In the genomic region with DNA sequence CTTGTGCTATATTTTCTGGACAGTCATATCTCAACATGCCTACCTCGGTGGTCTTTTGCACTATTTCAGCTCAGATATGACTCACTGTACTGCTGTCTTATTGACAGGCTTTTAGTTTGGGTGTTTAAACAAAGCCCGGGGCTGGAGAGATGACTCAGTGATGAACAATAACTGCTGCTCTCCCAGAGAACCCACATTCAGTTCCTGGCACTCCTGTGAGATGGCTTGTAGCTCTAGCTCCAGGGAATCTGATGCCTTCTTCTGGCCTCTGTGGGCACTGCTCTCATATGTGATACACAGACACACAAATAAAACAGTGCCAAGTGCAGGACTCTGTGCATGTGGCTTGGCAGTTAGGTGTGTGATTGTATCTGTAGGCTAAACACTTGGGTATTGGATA, we compare ENCODE assay signal across 24 mouse cellular contexts. TPM values are rescaled to one million over a fixed set of nuclear protein-coding genes. Genes with fewer than 3 reads are reported as not detected.
DNase-seq lines count a peak whose midpoint lies in the region; ATAC-seq and TF ChIP-seq lines count a peak whose summit lies in the region.
"Had no signal": no experiment of that assay in that cellular context is flagged by ENCODE, and none has a peak within 500 bp of the region (broad histone marks: within the 10 kb centered on the region; RNA-seq: fewer than 3 reads in every experiment).

No protein-coding gene starts in this region.

- WGBS in heart, embryonic 15.5 days: 64% methylated on average over 2 of the region's 2 CpGs
- 53% methylated on average over 2 of the region's 2 CpGs for WGBS in lung, postnatal 0 days
- 85% methylated on average over 2 of the region's 2 CpGs for WGBS in forebrain, embryonic 14.5 days

- peaks cover 19% of the 10 kb centered on the region for H3K4me1 ChIP-seq in heart, embryonic 15.5 days (replicated peaks)
- no peaks in the 10 kb centered on the region for H3K4me1 ChIP-seq in lung, postnatal 0 days (ENCODE audit: insufficient read depth, low read depth, low read length)
- H3K4me1 ChIP-seq in forebrain, embryonic 14.5 days (ENCODE audit: control insufficient read depth, insufficient read depth, low read length): peaks cover 7% of the 10 kb centered on the region; the same call in 1 of the 2 replicates

- no peak overlapping the region for H3K4me2 ChIP-seq in heart, embryonic 15.5 days
- H3K4me2 ChIP-seq in lung, postnatal 0 days (replicated peaks; ENCODE audit: low read depth, low read length): no peak overlapping the region
- H3K4me2 ChIP-seq in forebrain, embryonic 14.5 days (ENCODE audit: low read length): no peak overlapping the region
- H3K4me2 ChIP-seq: embryonic facial prominence, embryonic 15.5 days; hindbrain, embryonic 12.5 days; liver, embryonic 13.5 days; midbrain, embryonic 13.5 days; neural tube, embryonic 13.5 days had no signal

- TF ChIP-seq EP300 in lung, postnatal 0 days (IDR thresholded peaks at IDR 0.05): no peak

- no peak for DNase-seq in heart, postnatal 36 days
- no peak for DNase-seq in lung, postnatal 0 days (ENCODE audit: low spot score)
- no peak for DNase-seq in lung, postnatal 14 days
- DNase-seq in NIH3T3 (ENCODE audit: low read depth): peak; percentile 83
- DNase-seq in forebrain, embryonic 14.5 days (ENCODE audit: low spot score): no peak
- DNase-seq in kidney, adult 18-20 months: no peak
- DNase-seq: adrenal gland, adult 8-10 months; cerebellum, adult 11-12 months; cerebellum, postnatal 14 days; gastrocnemius, postnatal 14 days; heart, adult 2 months; heart, postnatal 10 days; liver, embryonic 13.5 days; lung, postnatal 10 days; right cerebral cortex, postnatal 25 days; thymus, adult 18-20 months; thymus, postnatal 4 days had no signal

- no peaks in the 10 kb centered on the region for H3K9me3 ChIP-seq in heart, embryonic 15.5 days (replicated peaks)
- H3K9me3 ChIP-seq in lung, postnatal 0 days (ENCODE audit: low read length): no peaks in the 10 kb centered on the region
- no peaks in the 10 kb centered on the region for H3K9me3 ChIP-seq in forebrain, embryonic 14.5 days (replicated peaks; ENCODE audit: control insufficient read depth, low read length)
- H3K9me3 ChIP-seq: embryonic facial prominence, embryonic 15.5 days; hindbrain, embryonic 12.5 days; liver, embryonic 13.5 days; midbrain, embryonic 13.5 days; neural tube, embryonic 13.5 days had no signal

- H3K4me3 ChIP-seq in heart, embryonic 15.5 days: no peak overlapping the region
- no peak overlapping the region for H3K4me3 ChIP-seq in lung, postnatal 0 days (ENCODE audit: low read depth, low read length)
- H3K4me3 ChIP-seq in forebrain, embryonic 14.5 days (ENCODE audit: low read depth, low read length): no peak overlapping the region
- H3K4me3 ChIP-seq: embryonic facial prominence, embryonic 15.5 days; heart, adult 2 months; hindbrain, embryonic 12.5 days; liver, embryonic 13.5 days; midbrain, embryonic 13.5 days; neural tube, embryonic 13.5 days had no signal

- H3K27me3 ChIP-seq in heart, embryonic 15.5 days: no peaks in the 10 kb centered on the region
- no peaks in the 10 kb centered on the region for H3K27me3 ChIP-seq in lung, postnatal 0 days (replicated peaks; ENCODE audit: insufficient read depth, low read length)
- H3K27me3 ChIP-seq in forebrain, embryonic 14.5 days (replicated peaks; ENCODE audit: control insufficient read depth, insufficient read depth, low read length): 0 out of 2 replicates have a peak, but pooled peaks cover 6% of the 10 kb centered on the region
- H3K27me3 ChIP-seq: CH12.LX; embryonic facial prominence, embryonic 15.5 days; hindbrain, embryonic 12.5 days; neural tube, embryonic 13.5 days had no signal

- intact Hi-C loops in heart, postnatal 36 days (cut with DNase I): no loop called here

- no peak overlapping the region for H3K9ac ChIP-seq in heart, embryonic 15.5 days
- H3K9ac ChIP-seq in lung, postnatal 0 days (replicated peaks; ENCODE audit: low read depth): no peak overlapping the region
- no peak overlapping the region for H3K9ac ChIP-seq in forebrain, embryonic 14.5 days (ENCODE audit: low read length)
- H3K9ac ChIP-seq: embryonic facial prominence, embryonic 15.5 days; hindbrain, embryonic 12.5 days; liver, embryonic 13.5 days; midbrain, embryonic 13.5 days; neural tube, embryonic 13.5 days had no signal

- peak overlapping the region; percentile 56; the same call in 1 of the 2 replicates for H3K27ac ChIP-seq in heart, embryonic 15.5 days
- no peak overlapping the region for H3K27ac ChIP-seq in lung, postnatal 0 days (ENCODE audit: low read length)
- H3K27ac ChIP-seq in forebrain, embryonic 14.5 days (ENCODE audit: low read depth, low read length): no peak overlapping the region
- H3K27ac ChIP-seq: embryonic facial prominence, embryonic 15.5 days; heart, adult 2 months; hindbrain, embryonic 12.5 days; liver, embryonic 13.5 days; midbrain, embryonic 13.5 days; neural tube, embryonic 13.5 days had no signal

- peak; percentile 15; the same call in 1 of the 2 replicates for TF ChIP-seq CTCF in lung, postnatal 0 days (IDR thresholded peaks at IDR 0.05)

- ATAC-seq in heart, embryonic 15.5 days (replicated peaks; ENCODE audit: insufficient number of reproducible peaks, insufficient read depth, low FRiP score, low read depth): no peak
- ATAC-seq in lung, postnatal 0 days: no peak
- no peak for ATAC-seq in forebrain, embryonic 14.5 days
- ATAC-seq: midbrain, embryonic 13.5 days had no signal

- peaks cover 36% of the 10 kb centered on the region for H3K36me3 ChIP-seq in heart, embryonic 15.5 days
- peaks cover 4% of the 10 kb centered on the region; the same call in 1 of the 2 replicates for H3K36me3 ChIP-seq in lung, postnatal 0 days (ENCODE audit: insufficient read depth, low read length)
- no peaks in the 10 kb centered on the region for H3K36me3 ChIP-seq in forebrain, embryonic 14.5 days (ENCODE audit: control insufficient read depth, insufficient read depth, low read length)

RNA-seq across cellular contexts. Expression of a gene that starts 9.9 kb away (rescaled TPM):
- polyA plus RNA-seq in heart, embryonic 15.5 days (2015; fragmentation: Nextera tagmentation; extraction: Ambion mirVana): 19.3 and 26.2 TPM in 2 replicates
- 1 to 10 TPM; 4.6 to 5.5 TPM for total RNA-seq in heart, postnatal 36 days (2021)
- polyA plus RNA-seq in lung, postnatal 0 days (2015; fragmentation: Nextera tagmentation; extraction: Ambion mirVana): 51.2 and 63.8 TPM in 2 replicates
- 4.7 and 4.8 TPM in 2 replicates for polyA plus RNA-seq in forebrain, embryonic 14.5 days (2014; fragmentation: Nextera tagmentation; extraction: Ambion mirVana)

RNA-seq across cellular contexts. Expression of a gene that starts 11.0 kb away (rescaled TPM):
- 3.4 and 4.3 TPM in 2 replicates for polyA plus RNA-seq in heart, embryonic 15.5 days (2015; fragmentation: Nextera tagmentation; extraction: Ambion mirVana)
- 1 to 10 TPM; 1.4 to 1.5 TPM for total RNA-seq in heart, postnatal 36 days (2021)
- 3.1 and 3.3 TPM in 2 replicates for polyA plus RNA-seq in lung, postnatal 0 days (2015; fragmentation: Nextera tagmentation; extraction: Ambion mirVana)
- 20.6 and 23.9 TPM in 2 replicates for polyA plus RNA-seq in forebrain, embryonic 14.5 days (2014; fragmentation: Nextera tagmentation; extraction: Ambion mirVana)

RNA-seq across cellular contexts. Expression of a gene that starts 11.0 kb away (rescaled TPM):
- polyA plus RNA-seq in heart, embryonic 15.5 days (2015; fragmentation: Nextera tagmentation; extraction: Ambion mirVana): 0.91 and 1.6 TPM in 2 replicates
- under 1 TPM; 0.16 to 0.39 TPM for total RNA-seq in heart, postnatal 36 days (2021)
- 6.1 and 9.8 TPM in 2 replicates for polyA plus RNA-seq in lung, postnatal 0 days (2015; fragmentation: Nextera tagmentation; extraction: Ambion mirVana)
- 5.8 and 7.5 TPM in 2 replicates for polyA plus RNA-seq in forebrain, embryonic 14.5 days (2014; fragmentation: Nextera tagmentation; extraction: Ambion mirVana)
- total RNA-seq: gastrocnemius, postnatal 14 days; megakaryocyte, adult 5-6 weeks had no signal

RNA-seq across cellular contexts. Expression of a gene that starts 20.0 kb away (rescaled TPM):
- 7.4 and 9.2 TPM in 2 replicates for polyA plus RNA-seq in heart, embryonic 15.5 days (2015; fragmentation: Nextera tagmentation; extraction: Ambion mirVana)
- total RNA-seq in heart, postnatal 36 days (2021): 10 to 100 TPM; 14.5 to 16.0 TPM
- 14.5 and 18.1 TPM in 2 replicates for polyA plus RNA-seq in lung, postnatal 0 days (2015; fragmentation: Nextera tagmentation; extraction: Ambion mirVana)
- 15.6 and 17.5 TPM in 2 replicates for polyA plus RNA-seq in forebrain, embryonic 14.5 days (2014; fragmentation: Nextera tagmentation; extraction: Ambion mirVana)

RNA-seq across cellular contexts. Expression of a gene that starts 20.5 kb away (rescaled TPM):
- 60.3 and 82.8 TPM in 2 replicates for polyA plus RNA-seq in heart, embryonic 15.5 days (2015; fragmentation: Nextera tagmentation; extraction: Ambion mirVana)
- total RNA-seq in heart, postnatal 36 days (2021): 100 to 1,000 TPM; 137 to 139 TPM
- 55.3 and 63.7 TPM in 2 replicates for polyA plus RNA-seq in lung, postnatal 0 days (2015; fragmentation: Nextera tagmentation; extraction: Ambion mirVana)
- polyA plus RNA-seq in forebrain, embryonic 14.5 days (2014; fragmentation: Nextera tagmentation; extraction: Ambion mirVana): 101 and 133 TPM in 2 replicates
